Mouse (Mus musculus): ENCODE measurements around the gene Grik4.

GRCm38 (mm10) chr9:42627146-42627545 lies 317.1 kb downstream of the Grik4 start:
- no peak for TF ChIP-seq CTCF (IDR thresholded peaks at IDR 0.05; ENCODE audit: low read depth)
- TF ChIP-seq EP300 (IDR thresholded peaks at IDR 0.05; ENCODE audit: low read depth), result no peak

Measured in liver, embryonic 14.5 days (tissue).